Mouse (Mus musculus) 416B (cell line): ENCODE measurements at regions not wholly inside any gene's neighbourhood (a gene's known extent, or its start where the extent isn't known, plus 50 kb on each side); places are given as distances from the start of the nearest gene placed in this dataset.

Experiments
- DNase-seq: peaks from one replicate; pipeline ENCODE4 v3.0.0; 2011; ENCODE audit warnings: low read depth

- no peak for DNase-seq
These were observed 193.0 kb downstream of the Cdc5l start for GRCm38 (mm10) chr17:45240545-45240944.

DNA sequence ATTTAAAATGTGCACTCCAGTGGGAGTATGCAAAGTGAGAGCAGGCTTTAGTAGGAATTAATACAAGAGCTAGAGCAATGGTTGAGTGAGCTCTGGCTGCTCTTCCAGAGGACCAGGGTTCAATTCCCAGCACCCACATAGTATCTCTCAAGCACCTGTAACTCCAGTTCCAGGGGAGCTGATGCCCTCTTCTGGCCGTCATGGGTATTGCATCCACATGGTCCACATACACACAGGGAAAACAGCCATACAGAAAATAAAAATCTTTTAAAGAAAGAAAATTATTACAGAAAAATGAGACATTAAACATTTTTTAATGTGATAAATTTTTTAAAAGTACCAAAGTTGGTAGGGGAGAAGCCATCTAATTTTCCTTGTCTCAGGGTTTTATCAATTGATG is 196.3 kb downstream of the Cdc5l start:
- DNase-seq: no peak

DNA sequence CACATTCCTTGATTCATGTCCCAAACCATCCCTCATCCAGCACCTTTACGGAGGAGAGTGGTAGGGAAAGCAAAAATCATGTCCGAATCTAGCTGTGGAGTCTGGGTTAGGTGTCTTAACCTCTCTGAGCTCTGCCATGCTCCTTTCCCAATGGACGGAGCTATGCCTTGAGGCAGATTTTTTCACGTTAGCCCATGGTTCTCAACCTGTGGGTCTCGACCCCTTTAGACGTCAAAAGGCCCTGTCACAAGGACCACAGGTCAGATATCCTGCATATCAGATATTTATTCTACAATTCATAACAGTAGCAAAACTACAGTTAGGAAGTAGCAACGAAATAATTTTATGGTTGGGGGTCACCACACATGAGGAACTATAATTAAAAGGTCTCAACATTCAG is 198.1 kb downstream of the Cdc5l start:
- DNase-seq: no peak

DNA sequence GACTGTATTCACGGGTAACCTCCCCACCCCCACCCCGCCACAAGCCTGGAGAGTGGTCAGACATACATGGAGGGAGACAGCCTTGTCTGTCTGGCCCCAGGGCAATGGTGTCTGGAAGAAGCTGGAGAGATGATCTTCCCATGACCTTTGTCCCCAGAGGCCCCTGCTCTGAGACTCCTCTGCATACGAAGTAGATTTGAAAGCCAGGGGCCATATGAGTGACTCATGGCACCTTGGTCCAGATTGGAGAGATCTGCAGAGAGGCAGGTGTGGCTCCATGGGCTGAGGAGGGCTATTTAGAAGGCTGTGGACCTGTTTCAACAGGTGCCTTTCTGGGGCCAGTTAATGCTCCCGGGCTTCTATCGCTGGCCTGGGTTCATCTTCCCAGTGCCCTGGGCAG is 200.7 kb downstream of the Cdc5l start:
- no peak for DNase-seq

DNA sequence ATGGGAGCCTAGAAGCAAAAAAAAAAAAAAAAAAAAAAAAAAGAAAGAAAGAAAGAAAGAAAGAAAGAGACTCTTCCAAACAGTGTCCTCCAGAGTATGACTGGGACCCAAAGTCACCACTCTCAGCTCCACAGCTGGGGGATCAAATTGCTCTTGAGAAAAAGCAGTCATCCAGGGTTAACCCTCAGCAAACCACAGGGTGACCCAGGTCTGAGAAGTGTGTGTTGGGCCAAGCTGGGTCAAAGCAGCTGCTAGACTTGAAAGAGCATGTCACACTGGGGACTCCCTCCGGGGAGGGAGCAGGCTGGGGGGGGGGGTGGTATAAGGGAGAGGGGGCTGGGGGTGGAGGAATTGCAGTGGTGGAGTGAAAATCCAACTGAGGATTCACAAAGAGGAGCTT is 206.3 kb downstream of the Cdc5l start:
- no peak for DNase-seq

- no peak for DNase-seq
These were observed 207.1 kb downstream of the Cdc5l start for GRCm38 (mm10) chr17:45226486-45226885.

DNA sequence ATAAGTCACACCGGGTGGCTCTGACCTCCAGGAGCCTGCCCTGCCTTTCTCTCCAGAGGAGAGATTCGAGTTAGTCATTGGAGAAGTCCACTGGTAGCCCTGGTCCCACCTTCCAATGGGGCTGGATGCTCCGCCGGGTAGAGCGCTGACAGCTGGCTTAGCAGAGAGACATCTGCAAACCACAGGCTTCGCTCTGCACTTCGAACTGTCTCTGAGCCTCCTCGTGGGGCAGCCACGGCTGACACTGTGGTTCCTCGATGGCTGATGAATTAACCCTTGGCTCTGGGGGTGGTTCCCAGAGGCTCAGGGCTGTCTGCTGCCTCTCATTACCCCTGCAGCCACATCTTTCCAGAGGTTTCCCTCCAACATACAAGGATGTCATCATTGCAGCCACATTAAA is 211.9 kb downstream of the Cdc5l start:
- DNase-seq: no peak

- DNase-seq: peak; percentile 57
These were observed 216.4 kb downstream of the Cdc5l start for GRCm38 (mm10) chr17:45217126-45217525.

- DNase-seq: no peak
These were observed 218.2 kb downstream of the Cdc5l start for GRCm38 (mm10) chr17:45215067-45216049.

DNA sequence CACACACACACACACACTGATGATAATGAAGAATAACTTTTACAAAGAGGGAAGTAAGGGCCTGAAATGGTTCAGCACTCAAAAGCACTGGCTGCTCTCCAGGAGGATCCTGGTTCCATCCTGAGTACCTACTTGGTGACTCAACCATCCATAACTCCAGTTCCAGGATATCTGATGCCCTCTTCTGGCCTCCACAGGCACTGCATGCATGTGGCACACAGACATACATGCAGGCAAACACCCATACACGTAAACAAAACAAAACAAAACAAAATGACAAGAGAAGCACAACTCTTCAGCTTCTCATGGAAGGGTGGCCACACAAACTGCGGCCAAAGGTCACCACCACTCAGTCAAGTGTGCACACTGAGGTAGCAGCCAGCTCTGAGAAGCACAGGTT is 222.6 kb downstream of the Cdc5l start:
- DNase-seq: peak; percentile 46

- DNase-seq: no peak
These were observed 224.2 kb downstream of the Cdc5l start for GRCm38 (mm10) chr17:45209387-45209663.

DNA sequence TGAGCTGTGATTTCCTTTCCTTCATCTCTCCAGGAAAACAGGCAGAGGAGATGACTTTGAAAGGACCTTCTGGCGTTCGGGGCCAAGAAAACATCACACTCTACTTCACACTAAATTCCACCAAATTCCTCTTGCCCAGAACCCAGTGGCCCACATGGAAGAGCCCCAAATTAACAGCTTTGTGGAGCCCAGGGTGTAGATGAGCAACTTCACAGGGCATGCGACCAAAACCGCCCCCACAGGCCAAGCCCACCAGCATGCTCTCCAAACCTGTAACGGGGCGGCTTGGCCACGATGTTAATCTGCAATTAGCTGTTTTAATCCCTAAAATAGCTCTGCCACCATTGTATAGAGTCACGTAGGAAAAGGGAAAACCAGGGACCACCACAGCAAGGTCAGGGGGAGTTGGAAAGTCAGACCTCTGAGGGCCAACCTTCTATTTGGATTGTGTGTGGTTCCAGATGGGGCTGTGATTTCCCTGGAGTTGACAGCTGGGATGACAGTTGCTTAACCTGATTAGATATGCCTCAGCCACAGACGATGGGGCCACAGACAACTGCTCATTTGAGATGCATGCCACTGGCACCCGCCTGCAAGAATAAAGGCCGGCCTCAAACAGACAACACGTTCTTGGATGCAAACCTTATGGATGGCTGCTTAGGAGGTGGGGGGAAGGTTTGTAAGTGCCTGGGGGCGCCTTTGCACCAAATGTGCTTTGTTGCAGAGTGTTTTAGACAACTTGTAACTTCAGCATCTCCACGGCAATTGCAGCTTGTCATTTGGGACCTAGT is 224.7 kb downstream of the Cdc5l start:
- DNase-seq: no peak

DNA sequence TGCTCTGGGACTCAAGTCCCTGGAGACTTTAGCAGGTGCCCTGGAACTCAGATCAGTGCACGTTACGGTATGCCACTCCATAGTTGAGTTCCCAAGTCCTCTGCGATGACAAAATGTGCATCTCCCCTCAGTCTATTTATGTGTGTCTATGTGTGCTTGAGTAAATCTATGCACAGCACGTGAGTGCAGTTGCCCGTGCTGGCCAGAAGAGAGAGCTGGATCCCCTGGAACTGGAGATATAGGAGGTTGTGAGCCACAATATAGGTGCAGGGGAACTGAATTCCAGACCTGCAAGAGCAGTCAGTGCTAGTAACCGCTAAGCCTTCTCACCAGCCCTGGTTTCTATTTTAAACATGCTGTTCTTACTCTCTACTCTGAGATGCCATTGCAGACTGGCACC is 237.8 kb downstream of the Cdc5l start:
- DNase-seq: no peak

DNA sequence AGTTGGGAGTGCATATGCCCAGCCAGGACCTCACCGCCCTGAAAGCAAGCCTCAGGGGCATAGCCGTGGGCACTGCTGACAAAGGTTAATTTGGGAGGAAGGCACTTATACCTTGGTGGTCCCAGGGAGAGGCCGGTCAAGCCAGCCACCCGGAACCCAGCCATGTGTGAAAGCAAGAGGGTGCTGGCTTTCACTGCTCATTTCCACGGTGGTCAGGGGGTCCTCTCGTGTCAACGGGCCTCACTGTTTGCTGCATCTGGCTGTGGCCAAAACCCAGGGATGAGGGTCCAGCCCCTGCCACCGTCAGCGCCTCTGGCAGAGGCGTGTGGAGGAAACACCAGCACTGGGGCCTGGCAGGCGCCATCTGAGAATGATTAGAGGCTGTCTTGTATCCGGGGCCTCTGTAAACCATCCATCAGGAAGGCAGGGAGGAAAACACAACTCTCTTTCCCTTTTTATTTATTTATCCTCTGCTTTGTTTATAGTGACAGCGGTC is 238.7 kb downstream of the Cdc5l start:
- no peak for DNase-seq

DNA sequence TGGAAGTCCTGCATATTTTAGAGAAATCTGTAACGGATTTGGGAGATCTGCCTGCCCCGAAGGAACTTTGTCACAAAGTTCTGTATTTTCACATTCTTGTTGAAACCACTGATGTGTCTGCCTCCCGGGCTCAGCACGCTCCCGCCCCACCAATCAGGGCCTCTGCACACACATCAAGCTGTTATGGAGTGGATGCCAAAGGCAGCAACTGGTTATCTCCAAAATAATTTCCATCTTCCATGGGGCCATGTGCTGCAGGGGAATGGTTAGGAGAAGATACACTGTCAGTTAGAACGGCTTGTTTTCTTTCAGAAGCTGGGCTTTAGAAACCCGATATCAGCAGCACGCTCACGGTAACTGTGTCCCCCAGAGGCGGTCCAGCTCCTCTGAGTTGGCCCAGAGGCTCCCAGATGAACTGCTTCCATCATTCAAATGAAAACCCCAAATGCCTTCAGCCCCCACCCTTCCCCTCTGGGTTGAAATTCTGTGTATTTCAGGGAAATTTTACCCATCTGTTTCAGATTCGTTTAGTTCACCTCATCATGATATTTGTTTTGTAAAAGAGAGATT is 240.0 kb downstream of the Cdc5l start:
- DNase-seq: no peak

DNA sequence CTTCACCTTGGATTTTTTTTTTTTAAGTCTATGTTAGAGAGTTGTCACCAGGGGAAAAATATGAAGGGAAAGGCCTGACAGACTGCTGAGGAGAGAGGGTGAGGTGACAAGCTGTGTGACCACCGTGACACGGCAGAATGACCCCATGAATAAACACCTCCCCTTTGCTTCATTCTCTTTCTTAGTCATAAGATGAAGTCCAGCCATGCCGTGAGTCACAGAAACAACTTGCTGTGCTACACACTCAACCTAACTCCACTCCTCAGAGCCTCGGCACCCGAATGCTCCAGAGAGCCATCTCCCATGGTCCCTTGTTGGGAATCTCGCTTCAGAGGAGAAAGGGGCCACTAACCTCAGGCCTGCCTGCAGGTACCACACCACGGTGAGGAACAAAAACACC is 246.1 kb downstream of the Cdc5l start:
- DNase-seq: no peak

GRCm38 (mm10) chr17:45176340-45176739 is 257.2 kb downstream of the Cdc5l start:
- DNase-seq: no peak

DNA sequence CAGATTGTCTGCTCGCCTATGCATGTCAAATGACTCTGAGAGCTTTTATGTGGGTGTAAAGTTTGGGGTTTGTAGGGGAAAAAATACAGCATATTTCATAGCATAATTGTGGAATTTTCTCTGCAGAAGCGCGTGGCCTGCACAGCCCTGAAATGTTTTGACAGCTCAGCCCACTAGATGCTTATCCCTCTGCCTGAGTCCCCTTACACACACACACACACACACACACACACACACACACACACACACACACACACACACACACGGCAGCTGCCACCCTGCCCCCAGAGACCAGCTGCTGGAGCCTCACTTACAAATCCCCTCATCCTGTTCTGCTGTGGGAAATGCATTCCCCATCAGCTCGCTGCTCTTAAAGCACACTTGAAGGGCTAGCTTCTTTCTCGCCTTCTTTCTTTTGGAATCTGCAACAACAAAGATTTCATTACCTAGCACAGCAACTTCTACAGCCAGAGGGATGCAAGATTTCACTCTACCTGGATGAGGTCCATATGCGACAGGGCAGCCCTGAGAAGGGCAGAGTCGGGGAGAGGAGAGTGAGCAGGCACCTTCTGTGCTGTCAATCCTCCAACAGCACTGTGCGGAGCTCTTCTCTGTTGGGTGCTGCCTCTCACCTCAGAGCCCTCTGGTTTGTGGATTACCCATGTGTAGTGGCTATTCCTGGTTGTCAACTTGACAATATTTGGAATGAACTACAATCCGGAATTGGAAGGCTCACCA is 264.1 kb downstream of the Cdc5l start:
- DNase-seq: no peak
